Mouse (Mus musculus) heart, postnatal 0 days (tissue): ENCODE measurements at regions not wholly inside any gene's neighbourhood (a gene's known extent, or its start where the extent isn't known, plus 50 kb on each side); places are given as distances from the start of the nearest gene placed in this dataset.
"Not testable (repeated sequence)": the region's sequence is repeated elsewhere in the genome, so short reads cannot be mapped to it uniquely, and the experiment has no call there.

ENCODE experiments used
- ATAC-seq: fragments of 200-750 bp; cut with Nextera tagmentation; 2 replicates; pipeline ENCODE4 v1.8.0; 2017; ENCODE audit warnings: low read depth, moderate number of reproducible peaks, moderate library complexity; ENCODE audit not compliant: insufficient read depth
- DNase-seq: peaks from one replicate; pipeline ENCODE4 v3.0.0-alpha.2; 2016; ENCODE audit warnings: low spot score
- H3K27ac ChIP-seq: fragments of 300-500 bp; sonication (generic); 2 replicates; pipeline ENCODE4 v1.5.1; 2014; ENCODE audit warnings: low read depth, mild to moderate bottlenecking
- H3K27me3 ChIP-seq: fragments of 300-500 bp; sonication (generic); 2 replicates; pipeline ENCODE4 v1.6.1; 2014; ENCODE audit warnings: low read length, mixed read lengths; ENCODE audit not compliant: control insufficient read depth, insufficient read depth
- H3K36me3 ChIP-seq: fragments of 300-500 bp; sonication (generic); replicated peaks from 2 replicates; pipeline ENCODE4 v1.6.1; 2014; ENCODE audit warnings: low read length, mixed read lengths; ENCODE audit not compliant: control insufficient read depth, insufficient read depth
- H3K4me1 ChIP-seq: fragments of 300-500 bp; sonication (generic); 2 replicates; pipeline ENCODE4 v1.6.1; 2014; ENCODE audit warnings: antibody characterized with exemption; ENCODE audit not compliant: control insufficient read depth, insufficient read depth
- H3K4me2 ChIP-seq: fragments of 300-500 bp; sonication (generic); 2 replicates; pipeline ENCODE4 v1.6.1; 2014; ENCODE audit warnings: low read depth, mild to moderate bottlenecking, low read length, moderate library complexity
- H3K4me3 ChIP-seq: fragments of 300-500 bp; sonication (generic); 2 replicates; pipeline ENCODE4 v1.5.1; 2014; ENCODE audit warnings: low read depth, low read length
- H3K9ac ChIP-seq: fragments of 300-500 bp; sonication (generic); replicated peaks from 2 replicates; pipeline ENCODE4 v1.6.1; 2014; ENCODE audit warnings: low read depth, low read length, mixed read lengths
- H3K9me3 ChIP-seq: fragments of 300-500 bp; sonication (generic); replicated peaks from 2 replicates; pipeline ENCODE4 v1.6.1; 2016; ENCODE audit warnings: low read length; ENCODE audit not compliant: control insufficient read depth
- CTCF ChIP-seq: IDR thresholded peaks from 2 replicates; pipeline ENCODE4 v1.5.1; 2016; ENCODE audit warnings: antibody characterized with exemption, control low read depth, low read depth
- EP300 ChIP-seq: IDR thresholded peaks from 2 replicates; pipeline ENCODE4 v1.6.1; 2016; ENCODE audit warnings: antibody characterized with exemption, low read depth
- WGBS: fragments of 180-500 bp; shearing (Covaris S2); extraction: QIAGEN DNeasy Blood & Tissue Kit; methylation state at CpG from one replicate; pipeline ENCODE4 v1.1.7; 2014; 5-methylcytosine and 5-hydroxymethylcytosine counted together

DNA sequence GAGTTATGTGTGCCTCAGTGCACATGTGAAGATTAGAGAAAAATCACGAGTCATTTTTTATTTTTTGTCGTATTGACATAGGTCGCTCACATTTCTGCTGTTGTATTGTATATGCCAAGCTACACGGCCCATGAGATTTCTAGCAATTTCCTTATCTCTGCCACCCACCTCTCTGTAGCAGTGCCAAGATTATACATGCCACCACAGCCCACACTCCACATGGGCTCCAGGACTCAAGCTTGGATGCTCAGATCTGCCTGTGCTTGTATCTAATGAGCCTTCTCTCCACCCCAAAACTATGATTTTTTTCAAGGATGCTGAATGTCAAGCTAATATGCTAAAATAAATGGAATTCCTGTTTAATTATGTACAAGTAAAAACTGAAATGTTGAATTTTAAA lies 259.3 kb upstream of the Pld5 start:
- Histone ChIP-seq H3K9ac (no peak overlapping the region), H3K27ac (no peak overlapping the region), H3K4me3 (no peak overlapping the region), H3K27me3 (no peaks in the 10 kb centered on the region), H3K36me3 (no peaks in the 10 kb centered on the region), H3K9me3 (no peaks in the 10 kb centered on the region), H3K4me2 (no peak overlapping the region), H3K4me1 (no peaks in the 10 kb centered on the region)
- ATAC-seq = no peak
- no peak for DNase-seq
- WGBS = 66% methylated on average over 4 of the region's 4 CpGs
- no peak for TF ChIP-seq EP300
- no peak for TF ChIP-seq CTCF

DNA sequence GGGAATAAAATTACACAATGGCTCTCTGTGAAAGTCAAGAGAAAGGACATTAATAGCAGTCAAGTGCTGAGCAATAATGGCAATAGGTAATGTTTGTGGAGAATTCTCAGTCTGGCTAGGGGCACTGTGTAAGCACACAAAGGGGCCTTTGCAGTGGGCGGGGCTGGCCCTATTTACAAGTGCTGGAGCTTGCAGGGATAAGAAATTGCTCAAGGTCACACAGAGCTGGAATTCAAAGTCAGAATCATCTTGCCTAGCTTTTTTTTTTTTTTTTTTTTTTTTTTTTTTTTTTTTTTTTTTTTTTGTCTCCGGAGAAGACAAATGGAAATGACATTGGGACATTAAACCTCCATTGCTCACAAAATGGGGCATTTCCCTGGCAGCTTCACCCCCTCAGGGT lies 253.9 kb upstream of the Pld5 start:
- no peak overlapping the region for H3K9ac ChIP-seq
- ATAC-seq (no peak), DNase-seq (no peak)
- H3K36me3 ChIP-seq = no peaks in the 10 kb centered on the region
- H3K27me3 ChIP-seq = no peaks in the 10 kb centered on the region
- no peak overlapping the region for H3K4me2 ChIP-seq
- H3K9me3 ChIP-seq = no peaks in the 10 kb centered on the region
- TF ChIP-seq EP300 = no peak
- no peak for TF ChIP-seq CTCF
- H3K4me1 ChIP-seq = no peaks in the 10 kb centered on the region
- H3K4me3 ChIP-seq = no peak overlapping the region
- 63% methylated on average over 2 of the region's 2 CpGs for WGBS
- no peak overlapping the region for H3K27ac ChIP-seq

DNA sequence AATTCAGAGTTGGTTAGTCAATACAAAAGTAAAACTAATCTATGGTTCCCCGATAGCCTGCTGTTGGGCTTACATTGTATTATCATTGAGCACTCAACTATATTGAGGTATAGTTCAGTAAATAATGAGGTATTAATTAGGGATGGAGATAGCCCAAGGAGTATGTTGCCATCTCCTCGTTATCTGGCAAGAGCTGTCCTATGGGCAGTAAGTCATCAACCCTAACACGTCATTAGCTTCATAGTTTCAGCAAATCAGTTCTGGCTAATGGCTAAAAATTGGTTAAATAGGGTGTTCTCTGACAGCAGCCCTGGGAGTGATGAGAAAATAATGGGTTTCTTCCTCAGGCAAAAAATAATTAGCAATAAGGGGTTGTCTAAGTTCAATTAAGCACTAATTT lies 236.4 kb upstream of the Pld5 start:
- no peaks in the 10 kb centered on the region for H3K4me1 ChIP-seq
- H3K4me3 ChIP-seq = no peak overlapping the region
- no peak overlapping the region for H3K4me2 ChIP-seq
- WGBS = 75% methylated on average over 3 of the region's 3 CpGs
- H3K9me3 ChIP-seq = no peaks in the 10 kb centered on the region
- H3K27ac ChIP-seq = no peak overlapping the region
- DNase-seq (no peak), ATAC-seq (no peak)
- no peak overlapping the region for H3K9ac ChIP-seq
- H3K27me3 ChIP-seq = no peaks in the 10 kb centered on the region
- TF ChIP-seq CTCF (no peak), EP300 (no peak)
- no peaks in the 10 kb centered on the region for H3K36me3 ChIP-seq

DNA sequence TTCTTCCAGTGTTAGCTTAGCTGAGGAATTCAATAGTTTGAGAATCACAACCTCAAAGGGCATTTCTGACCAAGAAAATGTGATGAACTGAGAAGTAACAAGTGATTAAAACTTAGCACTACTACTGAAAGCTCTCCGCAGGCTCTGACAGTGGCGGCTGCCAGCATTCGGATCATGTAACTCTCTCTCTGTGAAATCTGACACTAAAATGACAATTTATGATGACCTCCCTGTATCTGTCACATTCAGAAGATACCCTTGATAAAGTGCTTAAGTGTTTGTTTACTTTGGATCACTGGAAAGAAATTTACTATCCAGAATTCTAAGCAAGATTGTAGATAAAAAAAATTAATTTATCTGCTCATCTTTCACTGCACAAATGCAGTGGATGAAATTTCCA lies 230.3 kb upstream of the Pld5 start:
- Histone ChIP-seq H3K27me3 (no peaks in the 10 kb centered on the region), H3K4me2 (no peak overlapping the region), H3K9me3 (no peaks in the 10 kb centered on the region), H3K4me3 (no peak overlapping the region), H3K27ac (0 out of 2 replicates have a peak overlapping the region, but pooled peaks have one; percentile 51), H3K4me1 (no peaks in the 10 kb centered on the region), H3K9ac (no peak overlapping the region), H3K36me3 (no peaks in the 10 kb centered on the region)
- ATAC-seq (no peak), DNase-seq (no peak)
- WGBS = 73% methylated on average over 3 of the region's 3 CpGs
- TF ChIP-seq CTCF = no peak

DNA sequence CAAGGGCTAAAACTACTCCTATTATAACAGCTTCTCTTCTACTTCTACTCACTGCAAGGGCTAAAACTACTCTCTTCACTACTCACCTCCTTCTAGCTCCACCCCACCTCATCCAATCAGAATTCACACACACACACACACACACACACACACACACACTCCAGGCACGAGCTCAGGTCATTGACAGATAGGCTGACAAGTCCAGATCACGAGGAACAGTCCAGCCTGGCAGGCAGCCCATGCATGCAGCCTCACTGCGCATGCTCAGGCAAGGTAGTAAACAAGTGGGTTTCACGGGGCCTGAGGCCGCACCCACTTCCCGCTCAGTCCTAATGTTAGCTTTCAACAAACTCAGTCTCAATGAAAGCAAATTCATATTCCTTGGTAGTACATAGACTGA lies 229.6 kb upstream of the Pld5 start:
- not testable (repeated sequence) for H3K4me3 ChIP-seq, H3K9me3 ChIP-seq, H3K36me3 ChIP-seq, H3K27me3 ChIP-seq, H3K4me2 ChIP-seq, H3K9ac ChIP-seq, H3K4me1 ChIP-seq
- DNase-seq = peak; percentile 30
- H3K27ac ChIP-seq = peak overlapping the region; percentile 51; the same call in 1 of the 2 replicates
- peak; percentile 77 for TF ChIP-seq EP300
- ATAC-seq = peak; percentile 86
- 36% methylated on average over 6 of the region's 6 CpGs for WGBS

DNA sequence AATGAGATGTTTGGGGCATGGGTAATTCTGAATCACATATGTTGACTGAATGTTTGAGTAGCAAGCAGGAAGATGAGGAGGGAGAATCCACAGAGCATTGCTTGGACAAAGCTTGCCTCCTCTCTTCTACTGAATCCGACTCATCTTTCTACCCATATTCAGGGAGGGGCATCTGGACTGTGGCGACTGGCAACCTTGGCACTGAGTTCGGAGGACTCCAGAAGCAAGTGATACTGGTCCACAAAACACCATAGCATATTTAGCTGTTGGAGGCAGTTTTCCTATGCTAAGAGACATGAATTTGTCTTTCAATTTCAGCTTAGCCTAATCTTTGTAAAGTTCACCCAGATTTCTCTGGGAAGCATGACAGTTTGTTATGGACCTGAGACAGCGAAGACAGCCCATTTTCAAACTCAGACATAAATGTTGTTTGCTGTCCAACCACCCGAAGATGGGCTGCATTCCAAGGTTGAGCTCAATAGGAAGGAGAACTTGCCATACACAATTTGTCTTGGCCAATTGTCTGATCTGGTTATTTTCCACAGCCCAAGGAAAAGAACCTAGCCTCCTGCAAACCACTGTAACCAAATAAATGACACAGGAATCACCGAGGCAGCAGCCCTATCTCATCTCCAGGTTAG lies 224.0 kb upstream of the Pld5 start:
- no peak overlapping the region for H3K4me2 ChIP-seq
- H3K27me3 ChIP-seq = no peaks in the 10 kb centered on the region
- H3K4me1 ChIP-seq = no peaks in the 10 kb centered on the region
- TF ChIP-seq EP300 (no peak), CTCF (no peak)
- 71% methylated on average over 6 of the region's 6 CpGs for WGBS
- DNase-seq (no peak), ATAC-seq (no peak)
- no peaks in the 10 kb centered on the region for H3K9me3 ChIP-seq
- H3K4me3 ChIP-seq = no peak overlapping the region
- H3K36me3 ChIP-seq = no peaks in the 10 kb centered on the region
- H3K9ac ChIP-seq = no peak overlapping the region
- H3K27ac ChIP-seq = no peak overlapping the region
